Mouse (Mus musculus): ENCODE measurements at regions not wholly inside any gene's neighbourhood (a gene's known extent, or its start where the extent isn't known, plus 50 kb on each side); places are given as distances from the start of the nearest gene placed in this dataset.

GRCm38 (mm10) chr10:100159843-100160531 lies 144.6 kb downstream of the Kitl start:
- TF ChIP-seq CTCF (conservative IDR thresholded peaks at IDR 0.05; ENCODE audit: low read length) (no peak), NANOG (IDR thresholded peaks at IDR 0.05; ENCODE audit: borderline replicate concordance, low read length) (no peak), POU5F1 (IDR thresholded peaks at IDR 0.05; ENCODE audit: borderline replicate concordance, low read length) (no peak)
